Mouse (Mus musculus) lung, postnatal 0 days (tissue): Measurements from ENCODE around the gene Cnga1.

Experiments used
- CTCF ChIP-seq: IDR thresholded peaks from 2 replicates; pipeline ENCODE4 v1.5.1; 2016; ENCODE audit warnings: antibody characterized with exemption, mild to moderate bottlenecking
- EP300 ChIP-seq: IDR thresholded peaks from 2 replicates; pipeline ENCODE4 v1.6.1; 2016; ENCODE audit warnings: antibody characterized with exemption, mild to moderate bottlenecking, control low read depth

DNA sequence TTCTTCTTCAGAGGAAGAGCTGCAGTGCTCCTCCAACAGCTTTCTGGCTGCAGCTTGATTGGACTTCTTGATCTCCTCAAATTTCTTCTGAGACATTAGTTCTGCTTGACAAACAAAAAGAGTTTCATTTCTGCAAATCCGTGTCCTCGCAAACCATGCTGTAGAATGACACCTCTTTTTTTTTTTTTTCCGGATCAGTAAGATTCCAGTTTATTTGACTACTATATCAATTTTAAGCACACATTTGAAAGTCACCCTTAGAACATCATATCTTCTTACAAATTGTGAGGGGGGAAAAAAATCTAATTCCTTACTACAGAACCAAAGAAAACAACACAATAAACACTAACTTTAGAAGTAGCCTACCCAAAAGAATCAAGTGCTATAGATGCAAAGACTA lies 87.8 kb downstream of the Cnga1 start:
- TF ChIP-seq CTCF: no peak
- TF ChIP-seq EP300: no peak
